Mouse (Mus musculus): Measurements from ENCODE around the gene Nudcd3. TPM values are rescaled to one million over a fixed set of nuclear protein-coding genes. Genes with fewer than 3 reads are reported as not detected.
A peak's percentile ranks its signal among the peaks of the same experiment; 100 is the strongest.

Nudcd3 gene
- 10.2 TPM in 2 replicates for polyA plus RNA-seq (2012; rRNA removed)
- polyA plus RNA-seq (2014; fragmentation: Nextera tagmentation; extraction: Ambion mirVana) = 9.3 and 11.9 TPM in 2 replicates

DNA sequence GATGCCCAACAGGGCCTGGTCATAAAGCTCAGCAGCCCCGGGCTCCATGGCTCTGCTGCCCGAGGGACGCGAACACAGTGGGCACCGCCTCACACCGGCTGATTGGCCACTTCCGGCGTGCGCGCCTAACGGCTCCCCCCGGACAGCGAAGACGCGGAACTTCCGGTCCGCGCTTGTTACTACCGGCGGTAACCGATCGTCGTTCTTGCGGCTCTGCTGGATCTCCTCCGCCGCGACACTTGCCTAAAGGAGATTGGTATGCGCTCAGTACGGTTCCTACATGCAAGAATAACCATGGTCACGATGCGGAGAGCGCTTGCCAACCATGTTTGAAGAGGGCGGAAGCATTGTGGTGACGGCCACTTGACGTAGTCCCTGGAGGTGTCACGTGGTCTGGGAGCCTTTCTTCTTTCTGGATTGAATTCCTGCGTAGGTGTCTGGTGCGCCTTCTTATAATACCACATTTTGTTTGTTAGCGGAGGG, at the start of gene Nudcd3:
Nudcd3 (minus strand) TSS at position 329 of the 483 bp plus-strand sequence.
- TF ChIP-seq EP300 (IDR thresholded peaks at IDR 0.05; ENCODE audit: low read depth) (no peak), CTCF (IDR thresholded peaks at IDR 0.05; ENCODE audit: low read depth) (no peak)
- H3K4me2 ChIP-seq (ENCODE audit: low read depth) = peak within 1 kb of the TSS; percentile 85

GRCm38 (mm10) chr11:6244707-6245106, 44.5 kb upstream of the Nudcd3 start:
- WGBS (ENCODE audit: insufficient replicate concordance) = 49% methylated on average over 16 of the region's 19 CpGs
- Histone ChIP-seq H3K9me3 (ENCODE audit: control insufficient read depth, low read length) (no peaks in the 10 kb centered on the region), H3K4me1 (replicated peaks; ENCODE audit: control insufficient read depth in 2 of 2, insufficient read depth in 2 of 2, low read length in 1 of 2) (no peaks in the 10 kb centered on the region), H3K4me2 (ENCODE audit: low read depth) (no peak overlapping the region), H3K27me3 (ENCODE audit: control insufficient read depth, insufficient read depth, low read length) (no peaks in the 10 kb centered on the region), H3K9ac (replicated peaks) (no peak overlapping the region), H3K27ac (no peak overlapping the region), H3K36me3 (replicated peaks; ENCODE audit: control insufficient read depth, insufficient read depth, low read depth) (no peaks in the 10 kb centered on the region), H3K4me3 (ENCODE audit: insufficient read depth in 1 of 2, low read depth in 2 of 2, low read length in 2 of 2) (no peak overlapping the region)
- no peak for ATAC-seq (ENCODE audit: insufficient read depth)
- DNase-seq (ENCODE audit: low read depth in 3 of 3, low spot score in 3 of 3) = no peak
- TF ChIP-seq CTCF (IDR thresholded peaks at IDR 0.05; ENCODE audit: low read depth) (no peak), EP300 (IDR thresholded peaks at IDR 0.05; ENCODE audit: low read depth) (no peak)

More for the DNA sequence above, at the start of gene Nudcd3:
- Histone ChIP-seq H3K4me1 (replicated peaks; ENCODE audit: control insufficient read depth in 2 of 2, insufficient read depth in 2 of 2, low read length in 1 of 2) (peaks cover 9 to 13% of the 10 kb centered on the region in 2 experiments), H3K27ac (peak within 1 kb of the TSS; percentile 62), H3K27me3 (ENCODE audit: control insufficient read depth, insufficient read depth, low read length) (no peaks in the 10 kb centered on the region), H3K4me3 (ENCODE audit: insufficient read depth in 1 of 2, low read depth in 2 of 2, low read length in 2 of 2) (peak within 1 kb of the TSS; percentile 69 to 86), H3K9me3 (ENCODE audit: control insufficient read depth, low read length) (no peaks in the 10 kb centered on the region), H3K9ac (replicated peaks) (peak within 1 kb of the TSS; percentile 73), H3K36me3 (replicated peaks; ENCODE audit: control insufficient read depth, insufficient read depth, low read depth) (no peaks in the 10 kb centered on the region)
- WGBS (ENCODE audit: insufficient replicate concordance) = under 1% methylated on average over 39 of the region's 39 CpGs
- ATAC-seq (ENCODE audit: insufficient read depth) (peak; percentile 98), DNase-seq (ENCODE audit: low read depth in 3 of 3, low spot score in 3 of 3) (peak; percentile 72 to 76 (median 74))

DNA sequence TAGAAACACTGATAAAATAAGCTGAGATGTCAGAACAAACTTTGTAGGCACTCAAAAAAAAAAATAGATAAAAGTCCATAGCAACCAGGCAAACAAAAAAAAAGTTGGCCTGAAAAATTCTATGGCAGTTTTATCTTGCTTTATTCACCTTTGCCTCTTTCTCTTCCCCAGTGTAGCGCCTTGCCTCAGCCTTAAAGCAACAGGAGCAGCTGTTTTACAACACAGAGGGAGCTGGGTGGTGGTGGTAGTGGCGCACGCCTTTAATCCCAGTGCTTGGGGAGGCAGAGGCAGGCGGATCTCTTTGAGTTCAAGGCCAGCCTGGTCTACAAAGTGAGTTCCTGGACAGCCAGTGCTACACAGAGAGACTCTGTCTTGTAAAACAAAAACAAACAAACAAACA, 32.8 kb upstream of the Nudcd3 start:
- Histone ChIP-seq H3K9me3 (ENCODE audit: control insufficient read depth, low read length) (peaks cover 3% of the 10 kb centered on the region; the same call in 1 of the 2 replicates), H3K27me3 (ENCODE audit: control insufficient read depth, insufficient read depth, low read length) (no peaks in the 10 kb centered on the region), H3K9ac (replicated peaks) (no peak overlapping the region), H3K4me2 (ENCODE audit: low read depth) (no peak overlapping the region), H3K27ac (no peak overlapping the region), H3K36me3 (replicated peaks; ENCODE audit: control insufficient read depth, insufficient read depth, low read depth) (no peaks in the 10 kb centered on the region), H3K4me1 (replicated peaks; ENCODE audit: control insufficient read depth in 2 of 2, insufficient read depth in 2 of 2, low read length in 1 of 2) (no peaks in the 10 kb centered on the region), H3K4me3 (ENCODE audit: insufficient read depth in 1 of 2, low read depth in 2 of 2, low read length in 2 of 2) (no peak overlapping the region)
- ATAC-seq (ENCODE audit: insufficient read depth) = no peak
- DNase-seq (ENCODE audit: low read depth in 3 of 3, low spot score in 3 of 3) = no peak
- 60% methylated on average over 4 of the region's 4 CpGs for WGBS (ENCODE audit: insufficient replicate concordance)
- TF ChIP-seq EP300 (IDR thresholded peaks at IDR 0.05; ENCODE audit: low read depth) (no peak), CTCF (IDR thresholded peaks at IDR 0.05; ENCODE audit: low read depth) (no peak)

GRCm38 (mm10) chr11:6230012-6230411, 29.8 kb upstream of the Nudcd3 start, which contains the start of gene Npc1l1:
Gene Npc1l1, minus strand, starts transcription at chr11:6230143.
- no peaks in the 10 kb centered on the region; the same call in 1 of the 2 replicates for H3K9me3 ChIP-seq (ENCODE audit: control insufficient read depth, low read length)
- H3K4me1 ChIP-seq (replicated peaks; ENCODE audit: control insufficient read depth in 2 of 2, insufficient read depth in 2 of 2, low read length in 1 of 2) = no peaks in the 10 kb centered on the region
- no peak within 1 kb of the TSS for H3K27ac ChIP-seq
- DNase-seq (ENCODE audit: low read depth in 3 of 3, low spot score in 3 of 3) (no peak), ATAC-seq (ENCODE audit: insufficient read depth) (no peak)
- 62% methylated on average over 7 of the region's 7 CpGs for WGBS (ENCODE audit: insufficient replicate concordance)
- TF ChIP-seq EP300 (IDR thresholded peaks at IDR 0.05; ENCODE audit: low read depth) (no peak), CTCF (IDR thresholded peaks at IDR 0.05; ENCODE audit: low read depth) (no peak)
- H3K4me2 ChIP-seq (ENCODE audit: low read depth) = no peak within 1 kb of the TSS
- no peak within 1 kb of the TSS for H3K9ac ChIP-seq (replicated peaks)
- no peaks in the 10 kb centered on the region for H3K36me3 ChIP-seq (replicated peaks; ENCODE audit: control insufficient read depth, insufficient read depth, low read depth)
- no peak within 1 kb of the TSS for H3K4me3 ChIP-seq (ENCODE audit: insufficient read depth in 1 of 2, low read depth in 2 of 2, low read length in 2 of 2)
- no peaks in the 10 kb centered on the region for H3K27me3 ChIP-seq (ENCODE audit: control insufficient read depth, insufficient read depth, low read length)

GRCm38 (mm10) chr11:6224541-6225229, 24.5 kb upstream of the Nudcd3 start:
- no peaks in the 10 kb centered on the region for H3K4me1 ChIP-seq (replicated peaks; ENCODE audit: control insufficient read depth in 2 of 2, insufficient read depth in 2 of 2, low read length in 1 of 2)
- H3K9me3 ChIP-seq (ENCODE audit: control insufficient read depth, low read length) = no peaks in the 10 kb centered on the region
- no peak overlapping the region for H3K27ac ChIP-seq
- no peak overlapping the region for H3K4me2 ChIP-seq (ENCODE audit: low read depth)
- no peak for ATAC-seq (ENCODE audit: insufficient read depth)
- no peaks in the 10 kb centered on the region for H3K36me3 ChIP-seq (replicated peaks; ENCODE audit: control insufficient read depth, insufficient read depth, low read depth)
- TF ChIP-seq CTCF (IDR thresholded peaks at IDR 0.05; ENCODE audit: low read depth) = no peak
- TF ChIP-seq EP300 (IDR thresholded peaks at IDR 0.05; ENCODE audit: low read depth) = no peak
- no peak overlapping the region for H3K4me3 ChIP-seq (ENCODE audit: insufficient read depth in 1 of 2, low read depth in 2 of 2, low read length in 2 of 2)
- no peak overlapping the region for H3K9ac ChIP-seq (replicated peaks)
- WGBS (ENCODE audit: insufficient replicate concordance) = 64% methylated on average over 14 of the region's 14 CpGs
- H3K27me3 ChIP-seq (ENCODE audit: control insufficient read depth, insufficient read depth, low read length) = no peaks in the 10 kb centered on the region
- no peak for DNase-seq (ENCODE audit: low read depth in 3 of 3, low spot score in 3 of 3)
